Mouse (Mus musculus) midbrain, embryonic 15.5 days (tissue): ENCODE data around the gene Dzip3. TPM values are rescaled to one million over a fixed set of nuclear protein-coding genes. Genes with fewer than 3 reads are reported as not detected.

ENCODE experiments used
- ATAC-seq: fragments of 200-750 bp; cut with Nextera tagmentation; replicated peaks from 2 replicates; pipeline ENCODE4 v1.8.0; 2017; ENCODE audit warnings: moderate TSS enrichment
- H3K27ac ChIP-seq: fragments of 300-500 bp; sonication (generic); 2 replicates; pipeline ENCODE4 v1.5.1; 2015; ENCODE audit warnings: mild to moderate bottlenecking, inconsistent platforms
- H3K27me3 ChIP-seq: fragments of 300-500 bp; sonication (generic); replicated peaks from 2 replicates; pipeline ENCODE4 v1.6.1; 2015; ENCODE audit warnings: inconsistent platforms
- H3K36me3 ChIP-seq: fragments of 300-500 bp; sonication (generic); replicated peaks from 2 replicates; pipeline ENCODE4 v1.6.1; 2015; ENCODE audit warnings: inconsistent platforms
- H3K4me1 ChIP-seq: fragments of 300-500 bp; sonication (generic); 2 replicates; pipeline ENCODE4 v1.6.1; 2015; ENCODE audit warnings: inconsistent platforms
- H3K4me2 ChIP-seq: fragments of 300-500 bp; sonication (generic); 2 replicates; pipeline ENCODE4 v1.6.1; 2015; ENCODE audit warnings: inconsistent platforms, mild to moderate bottlenecking, moderate library complexity
- H3K4me3 ChIP-seq: fragments of 300-500 bp; sonication (generic); 2 replicates; pipeline ENCODE4 v1.5.1; 2015; ENCODE audit warnings: mild to moderate bottlenecking, inconsistent platforms
- H3K9ac ChIP-seq: fragments of 300-500 bp; sonication (generic); 2 replicates; pipeline ENCODE4 v1.6.1; 2015; ENCODE audit warnings: mild to moderate bottlenecking, inconsistent platforms
- H3K9me3 ChIP-seq: fragments of 300-500 bp; sonication (generic); 2 replicates; pipeline ENCODE4 v1.6.1; 2016; ENCODE audit warnings: inconsistent platforms
- WGBS: fragments of 180-500 bp; shearing (Covaris S2); methylation state at CpG from one replicate; pipeline ENCODE4 v1.1.7; 2015; ENCODE audit warnings: mixed read lengths; 5-methylcytosine and 5-hydroxymethylcytosine counted together
- polyA plus RNA-seq: library from polyadenylated mRNA; unstranded; fragments of >200 nt; fragmentation: Nextera tagmentation; extraction: Ambion mirVana; gene quantifications from 2 replicates; pipeline ENCODE4 v1.2.1, GENCODE M21; 2015

The Dzip3 gene
- polyA plus RNA-seq = 52.9 and 57.5 TPM in 2 replicates

GRCm38 (mm10) chr16:48993559-48994342, at the start of gene Dzip3, which contains the start of gene Cip2a:
Gene Dzip3, minus strand, starts transcription at chr16:48994165.
Gene Cip2a, plus strand, starts transcription at chr16:48994185.
- peaks cover 17% of the 10 kb centered on the region for H3K4me1 ChIP-seq
- peak within 1 kb of the TSS; percentile 83 for H3K4me3 ChIP-seq
- WGBS = under 1% methylated on average over 74 of the region's 74 CpGs
- H3K36me3 ChIP-seq = no peaks in the 10 kb centered on the region
- H3K9me3 ChIP-seq = no peaks in the 10 kb centered on the region
- no peaks in the 10 kb centered on the region for H3K27me3 ChIP-seq
- peak within 1 kb of the TSS; percentile 94 for H3K27ac ChIP-seq
- peak within 1 kb of the TSS; percentile 96 for H3K4me2 ChIP-seq
- ATAC-seq = peak; percentile 99
- H3K9ac ChIP-seq = peak within 1 kb of the TSS; percentile 93

GRCm38 (mm10) chr16:49040554-49041221, 46.7 kb upstream of the Dzip3 start:
- Histone ChIP-seq H3K4me1 (no peaks in the 10 kb centered on the region), H3K27me3 (no peaks in the 10 kb centered on the region), H3K4me2 (no peak overlapping the region), H3K4me3 (no peak overlapping the region), H3K27ac (no peak overlapping the region), H3K9me3 (no peaks in the 10 kb centered on the region), H3K9ac (no peak overlapping the region), H3K36me3 (no peaks in the 10 kb centered on the region)
- no peak for ATAC-seq
- WGBS = 86% methylated on average over 3 of the region's 3 CpGs

GRCm38 (mm10) chr16:49037771-49038170, 43.8 kb upstream of the Dzip3 start:
- WGBS = 84% methylated on average over 4 of the region's 4 CpGs

GRCm38 (mm10) chr16:49035852-49036251, 41.9 kb upstream of the Dzip3 start:
- H3K4me1 ChIP-seq = no peaks in the 10 kb centered on the region
- no peaks in the 10 kb centered on the region for H3K36me3 ChIP-seq
- no peaks in the 10 kb centered on the region for H3K9me3 ChIP-seq
- H3K27ac ChIP-seq = no peak overlapping the region
- no peak overlapping the region for H3K4me3 ChIP-seq
- no peak overlapping the region for H3K4me2 ChIP-seq
- ATAC-seq = no peak
- no peak overlapping the region for H3K9ac ChIP-seq
- H3K27me3 ChIP-seq = no peaks in the 10 kb centered on the region
- WGBS = 73% methylated on average over 4 of the region's 4 CpGs

More at GRCm38 (mm10) chr16:49037771-49038170, 43.8 kb upstream of the Dzip3 start:
- H3K9ac ChIP-seq = no peak overlapping the region
- H3K27ac ChIP-seq = no peak overlapping the region
- H3K4me3 ChIP-seq = no peak overlapping the region
- no peaks in the 10 kb centered on the region for H3K4me1 ChIP-seq
- H3K27me3 ChIP-seq = no peaks in the 10 kb centered on the region
- no peak overlapping the region for H3K4me2 ChIP-seq
- H3K36me3 ChIP-seq = no peaks in the 10 kb centered on the region
- no peaks in the 10 kb centered on the region for H3K9me3 ChIP-seq
- ATAC-seq = no peak

GRCm38 (mm10) chr16:49016620-49017332, 22.8 kb upstream of the Dzip3 start:
- ATAC-seq = peak; percentile 65; the same call in 1 of the 2 replicates

GRCm38 (mm10) chr16:49004151-49004550, 10.2 kb upstream of the Dzip3 start:
- Histone ChIP-seq H3K9me3 (no peaks in the 10 kb centered on the region), H3K36me3 (no peaks in the 10 kb centered on the region), H3K4me2 (no peak overlapping the region), H3K4me1 (no peaks in the 10 kb centered on the region), H3K4me3 (no peak overlapping the region), H3K9ac (no peak overlapping the region), H3K27me3 (no peaks in the 10 kb centered on the region), H3K27ac (no peak overlapping the region)
- 93% methylated on average over 5 of the region's 5 CpGs for WGBS
- no peak for ATAC-seq

More at GRCm38 (mm10) chr16:49016620-49017332, 22.8 kb upstream of the Dzip3 start:
- no peaks in the 10 kb centered on the region for H3K27me3 ChIP-seq
- no peak overlapping the region for H3K27ac ChIP-seq
- no peak overlapping the region for H3K9ac ChIP-seq
- no peaks in the 10 kb centered on the region for H3K36me3 ChIP-seq
- no peaks in the 10 kb centered on the region for H3K4me1 ChIP-seq
- no peak overlapping the region for H3K4me2 ChIP-seq
- no peak overlapping the region for H3K4me3 ChIP-seq
- WGBS = 69% methylated on average over 5 of the region's 5 CpGs
- H3K9me3 ChIP-seq = no peaks in the 10 kb centered on the region

GRCm38 (mm10) chr16:48994343-48994693, 353 bp upstream of the Dzip3 start:
- no peak; the same call in 1 of the 2 replicates for ATAC-seq
- Histone ChIP-seq H3K4me2 (peak overlapping the region; percentile 96), H3K4me1 (peaks cover 17% of the 10 kb centered on the region), H3K36me3 (no peaks in the 10 kb centered on the region), H3K27ac (0 out of 2 replicates have a peak overlapping the region, but pooled peaks have one; percentile 20), H3K4me3 (peak overlapping the region; percentile 83), H3K27me3 (no peaks in the 10 kb centered on the region), H3K9me3 (no peaks in the 10 kb centered on the region), H3K9ac (peak overlapping the region; percentile 46; the same call in 1 of the 2 replicates)
- WGBS = under 1% methylated on average over 17 of the region's 18 CpGs

- no peak for ATAC-seq
- no peaks in the 10 kb centered on the region for H3K9me3 ChIP-seq
- H3K27ac ChIP-seq = peak overlapping the region; percentile 94
- peak overlapping the region; percentile 96 for H3K4me2 ChIP-seq
- H3K9ac ChIP-seq = peak overlapping the region; percentile 93
- peaks cover 17% of the 10 kb centered on the region for H3K4me1 ChIP-seq
- H3K27me3 ChIP-seq = no peaks in the 10 kb centered on the region
- H3K4me3 ChIP-seq = peak overlapping the region; percentile 83
- 2% methylated on average over 9 of the region's 9 CpGs for WGBS
- no peaks in the 10 kb centered on the region for H3K36me3 ChIP-seq
Measured at GRCm38 (mm10) chr16:48993231-48993558, 770 bp downstream of the Dzip3 start.

- peak overlapping the region; percentile 83 for H3K4me3 ChIP-seq
- peaks cover 17% of the 10 kb centered on the region for H3K4me1 ChIP-seq
- no peaks in the 10 kb centered on the region for H3K27me3 ChIP-seq
- peak overlapping the region; percentile 96 for H3K4me2 ChIP-seq
- WGBS = 25% methylated on average over 10 of the region's 10 CpGs
- no peaks in the 10 kb centered on the region for H3K9me3 ChIP-seq
- H3K9ac ChIP-seq = peak overlapping the region; percentile 93
- ATAC-seq = no peak
- H3K36me3 ChIP-seq = no peaks in the 10 kb centered on the region
- 0 out of 2 replicates have a peak overlapping the region, but pooled peaks have one; percentile 94 for H3K27ac ChIP-seq
Measured at GRCm38 (mm10) chr16:48992437-48993230, 1.3 kb downstream of the Dzip3 start.

GRCm38 (mm10) chr16:48989700-48990099, 4.3 kb downstream of the Dzip3 start:
- peaks cover 12% of the 10 kb centered on the region for H3K4me1 ChIP-seq
- H3K9me3 ChIP-seq = no peaks in the 10 kb centered on the region
- H3K27ac ChIP-seq = no peak overlapping the region
- no peaks in the 10 kb centered on the region for H3K36me3 ChIP-seq
- H3K27me3 ChIP-seq = no peaks in the 10 kb centered on the region
- H3K4me2 ChIP-seq = no peak overlapping the region
- no peak overlapping the region for H3K9ac ChIP-seq
- no peak for ATAC-seq
- no peak overlapping the region for H3K4me3 ChIP-seq

- 57% methylated on average over 5 of the region's 5 CpGs for WGBS
- no peak for ATAC-seq
- no peaks in the 10 kb centered on the region; the same call in 1 of the 2 replicates for H3K4me1 ChIP-seq
Measured at GRCm38 (mm10) chr16:48985034-48985627, 8.8 kb downstream of the Dzip3 start.

More at GRCm38 (mm10) chr16:48985034-48985627, 8.8 kb downstream of the Dzip3 start:
- Histone ChIP-seq H3K27me3 (no peaks in the 10 kb centered on the region), H3K4me3 (no peak overlapping the region), H3K27ac (no peak overlapping the region), H3K36me3 (no peaks in the 10 kb centered on the region), H3K9me3 (no peaks in the 10 kb centered on the region), H3K9ac (no peak overlapping the region), H3K4me2 (no peak overlapping the region)
